Mouse (Mus musculus) myocyte (in vitro differentiated cells): ENCODE data around the gene Gstm4. TPM values are rescaled to one million over a fixed set of nuclear protein-coding genes. Genes with fewer than 3 reads are reported as not detected.

Source experiments
- H3K27me3 ChIP-seq: one replicate; pipeline ENCODE4 v1.6.1; 2011; ENCODE audit not compliant: control insufficient read depth, insufficient read depth, insufficient read length
- H3K36me3 ChIP-seq: one replicate; pipeline ENCODE4 v1.6.1; 2011; ENCODE audit not compliant: control insufficient read depth, insufficient read depth
- H3K4me2 ChIP-seq: one replicate; pipeline ENCODE4 v1.6.1; 2011; ENCODE audit warnings: low read depth, control low read depth
- H3K4me3 ChIP-seq: one replicate; pipeline ENCODE4 v1.5.1; 2011; ENCODE audit warnings: mild to moderate bottlenecking, control low read depth, moderate library complexity
- H3K79me2 ChIP-seq: one replicate; pipeline ENCODE4 v1.6.1; 2011; ENCODE audit not compliant: control insufficient read depth, insufficient read depth
- H3ac ChIP-seq: one replicate; pipeline ENCODE4 v1.6.1; 2011; ENCODE audit not compliant: control insufficient read depth, insufficient read length
- CEBPB ChIP-seq: IDR thresholded peaks from 2 replicates; pipeline ENCODE4 v1.6.1; 2011; ENCODE audit warnings: mild to moderate bottlenecking, moderate library complexity; ENCODE audit not compliant: poor library complexity, insufficient read depth, severe bottlenecking
- E2F4 ChIP-seq: IDR thresholded peaks from one replicate; pipeline ENCODE4 v1.6.1; 2011; ENCODE audit warnings: mild to moderate bottlenecking, control low read depth, moderate library complexity; ENCODE audit not compliant: insufficient read depth
- MAX ChIP-seq: IDR thresholded peaks from one replicate; pipeline ENCODE4 v1.6.1; 2011; ENCODE audit warnings: low read depth, mild to moderate bottlenecking, control low read depth
- MYOD1 ChIP-seq, 3 experiments: IDR thresholded peaks; one replicate each; pipeline ENCODE4 v1.6.1; 2011; ENCODE audit warnings: control low read depth in 2 of 3, low read depth in 2 of 3, mild to moderate bottlenecking in 2 of 3, moderate library complexity in 1 of 3; ENCODE audit not compliant: insufficient read length in 2 of 3, control insufficient read depth in 1 of 3
- MYOG ChIP-seq, 3 experiments: IDR thresholded peaks; one replicate each; pipeline ENCODE4 v1.6.1; 2011; ENCODE audit warnings: control low read depth in 2 of 3, low read depth in 2 of 3, mild to moderate bottlenecking in 2 of 3; ENCODE audit not compliant: insufficient read length in 2 of 3, control insufficient read depth in 1 of 3, insufficient read depth in 1 of 3
- POLR2A ChIP-seq: IDR thresholded peaks from one replicate; pipeline ENCODE4 v1.6.1; 2011; ENCODE audit warnings: low read depth, mild to moderate bottlenecking, control low read depth, moderate library complexity; ENCODE audit not compliant: insufficient read length
- POLR2AphosphoS2 ChIP-seq: IDR thresholded peaks from one replicate; pipeline ENCODE4 v1.6.1; 2011; ENCODE audit warnings: low read depth, control low read depth; ENCODE audit not compliant: insufficient read length
- REST ChIP-seq: IDR thresholded peaks from one replicate; pipeline ENCODE4 v1.6.1; 2011; ENCODE audit warnings: mild to moderate bottlenecking, control low read depth, moderate library complexity; ENCODE audit not compliant: insufficient read depth, insufficient read length
- SRF ChIP-seq: IDR thresholded peaks from one replicate; pipeline ENCODE4 v1.6.1; 2011; ENCODE audit warnings: low read depth; ENCODE audit not compliant: control insufficient read depth, insufficient read length
- TCF12 ChIP-seq: IDR thresholded peaks from one replicate; pipeline ENCODE4 v1.6.1; 2011; ENCODE audit warnings: mild to moderate bottlenecking, control low read depth; ENCODE audit not compliant: poor library complexity, insufficient read depth, severe bottlenecking
- TCF3 ChIP-seq: IDR thresholded peaks from one replicate; pipeline ENCODE4 v1.6.1; 2011; ENCODE audit warnings: low read depth, control low read depth; ENCODE audit not compliant: insufficient read length
- USF1 ChIP-seq: IDR thresholded peaks from one replicate; pipeline ENCODE4 v1.6.1; 2011; ENCODE audit warnings: low read depth, mild to moderate bottlenecking, control low read depth, moderate library complexity
- polyA plus RNA-seq: library from polyadenylated mRNA; unstranded; fragments of >200 nt; fragmentation: generic; extraction: Trizol; gene quantifications from one replicate; pipeline ENCODE4 v1.2.1, GENCODE M21; 2012; ENCODE audit warnings: missing spikeins

The Gstm4 gene
- polyA plus RNA-seq, 1 experiment = 0.52 TPM

DNA sequence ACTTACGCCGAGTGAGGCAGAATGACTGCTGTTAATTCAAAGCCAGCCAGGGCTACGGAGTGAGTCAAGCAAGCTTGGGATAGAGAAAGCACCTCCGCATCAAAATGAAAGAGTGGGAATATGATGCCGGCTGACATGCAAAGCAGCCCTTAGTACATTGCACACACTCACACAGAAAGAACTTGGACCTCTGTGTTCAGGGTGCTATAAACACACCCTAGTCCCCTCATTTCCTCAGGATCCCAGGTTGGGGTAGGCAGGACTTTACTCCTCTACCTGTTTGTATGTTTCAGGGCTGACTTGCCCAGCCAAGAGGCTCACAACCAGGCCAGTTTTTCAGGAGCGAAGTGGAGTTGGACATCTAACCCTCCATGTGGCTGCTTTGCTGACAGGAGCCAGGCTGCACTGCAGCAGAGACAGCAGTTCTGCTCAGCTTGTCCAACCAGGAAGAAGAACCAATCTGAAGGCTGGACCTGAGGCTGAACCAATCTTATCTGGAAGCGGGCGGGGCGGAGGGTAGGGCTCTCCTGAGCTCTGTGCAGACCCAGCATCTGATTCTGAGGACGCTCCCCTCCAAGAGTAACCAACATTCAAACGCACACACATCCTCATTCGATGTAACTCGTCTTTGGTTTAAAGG is 24.7 kb upstream of the Gstm4 start:
- Histone ChIP-seq H3K36me3 (no peaks in the 10 kb centered on the region), H3ac (no peak overlapping the region), H3K27me3 (no peaks in the 10 kb centered on the region), H3K79me2 (no peaks in the 10 kb centered on the region), H3K4me3 (no peak overlapping the region), H3K4me2 (no peak overlapping the region)
- TF ChIP-seq POLR2AphosphoS2 (no peak), TCF3 (no peak), POLR2A (no peak), MYOG (IDR thresholded peaks at IDR 0.05; ENCODE audit: control insufficient read depth in 1 of 3, insufficient read depth in 1 of 3, insufficient read length in 2 of 3, low read depth in 2 of 3) (no peak), CEBPB (no peak), REST (no peak), MAX (no peak), E2F4 (no peak), USF1 (no peak), TCF12 (no peak), SRF (no peak), MYOD1 (IDR thresholded peaks at IDR 0.05; ENCODE audit: control insufficient read depth in 1 of 3, insufficient read length in 2 of 3, low read depth in 2 of 3) (no peak)

DNA sequence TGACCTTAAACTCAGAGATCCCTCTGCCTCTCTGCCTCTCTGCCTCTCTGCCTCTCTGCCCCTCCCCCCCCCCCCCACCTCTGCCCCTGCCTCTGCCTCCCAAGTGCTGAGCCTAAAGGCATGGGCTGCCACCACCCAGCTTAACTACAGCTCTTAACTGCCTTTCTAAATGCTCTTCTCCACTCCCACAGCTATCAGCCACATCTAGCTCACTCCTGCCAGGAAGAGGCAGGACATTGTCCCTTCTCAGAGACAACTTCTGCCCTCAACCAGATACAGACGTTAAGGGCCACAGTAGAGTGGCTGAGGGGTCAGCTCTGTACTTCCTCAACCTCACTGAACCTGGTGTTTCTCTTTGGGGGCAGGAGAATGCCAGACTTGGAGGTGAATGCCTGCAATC is 24.1 kb upstream of the Gstm4 start:
- Histone ChIP-seq H3K27me3 (no peaks in the 10 kb centered on the region), H3K4me3 (no peak overlapping the region), H3K79me2 (no peaks in the 10 kb centered on the region), H3K36me3 (no peaks in the 10 kb centered on the region), H3ac (no peak overlapping the region), H3K4me2 (no peak overlapping the region)
- no peak for TF ChIP-seq USF1
- no peak for TF ChIP-seq POLR2AphosphoS2
- no peak for TF ChIP-seq MYOG (IDR thresholded peaks at IDR 0.05; ENCODE audit: control insufficient read depth in 1 of 3, insufficient read depth in 1 of 3, insufficient read length in 2 of 3, low read depth in 2 of 3)
- TF ChIP-seq CEBPB = no peak
- TF ChIP-seq TCF3 = no peak
- no peak for TF ChIP-seq MYOD1 (IDR thresholded peaks at IDR 0.05; ENCODE audit: control insufficient read depth in 1 of 3, insufficient read length in 2 of 3, low read depth in 2 of 3)
- TF ChIP-seq TCF12 = no peak
- no peak for TF ChIP-seq E2F4
- no peak for TF ChIP-seq POLR2A
- no peak for TF ChIP-seq SRF
- no peak for TF ChIP-seq REST
- TF ChIP-seq MAX = no peak

GRCm38 (mm10) chr3:108067370-108067934 is 22.8 kb upstream of the Gstm4 start:
- H3K4me2 ChIP-seq = no peak overlapping the region
- H3K4me3 ChIP-seq = no peak overlapping the region
- H3K27me3 ChIP-seq = no peaks in the 10 kb centered on the region
- TF ChIP-seq TCF3 (no peak), MYOD1 (IDR thresholded peaks at IDR 0.05; ENCODE audit: control insufficient read depth in 1 of 3, insufficient read length in 2 of 3, low read depth in 2 of 3) (no peak), POLR2A (no peak), USF1 (no peak)
- H3ac ChIP-seq = no peak overlapping the region
- H3K79me2 ChIP-seq = no peaks in the 10 kb centered on the region
- H3K36me3 ChIP-seq = no peaks in the 10 kb centered on the region

- Histone ChIP-seq H3K4me2 (no peak overlapping the region), H3K27me3 (no peaks in the 10 kb centered on the region), H3K4me3 (no peak overlapping the region), H3K36me3 (no peaks in the 10 kb centered on the region), H3ac (no peak overlapping the region), H3K79me2 (no peaks in the 10 kb centered on the region)
- TF ChIP-seq CEBPB = no peak
- no peak for TF ChIP-seq SRF
- TF ChIP-seq POLR2A = no peak
- no peak for TF ChIP-seq MAX
- no peak for TF ChIP-seq REST
- TF ChIP-seq MYOG (IDR thresholded peaks at IDR 0.05; ENCODE audit: control insufficient read depth in 1 of 3, insufficient read depth in 1 of 3, insufficient read length in 2 of 3, low read depth in 2 of 3) = no peak
- no peak for TF ChIP-seq E2F4
- no peak for TF ChIP-seq USF1
- no peak for TF ChIP-seq POLR2AphosphoS2
- no peak for TF ChIP-seq TCF3
- no peak for TF ChIP-seq TCF12
- no peak for TF ChIP-seq MYOD1 (IDR thresholded peaks at IDR 0.05; ENCODE audit: control insufficient read depth in 1 of 3, insufficient read length in 2 of 3, low read depth in 2 of 3)
Observed at GRCm38 (mm10) chr3:108065551-108065950, 20.9 kb upstream of the Gstm4 start.

DNA sequence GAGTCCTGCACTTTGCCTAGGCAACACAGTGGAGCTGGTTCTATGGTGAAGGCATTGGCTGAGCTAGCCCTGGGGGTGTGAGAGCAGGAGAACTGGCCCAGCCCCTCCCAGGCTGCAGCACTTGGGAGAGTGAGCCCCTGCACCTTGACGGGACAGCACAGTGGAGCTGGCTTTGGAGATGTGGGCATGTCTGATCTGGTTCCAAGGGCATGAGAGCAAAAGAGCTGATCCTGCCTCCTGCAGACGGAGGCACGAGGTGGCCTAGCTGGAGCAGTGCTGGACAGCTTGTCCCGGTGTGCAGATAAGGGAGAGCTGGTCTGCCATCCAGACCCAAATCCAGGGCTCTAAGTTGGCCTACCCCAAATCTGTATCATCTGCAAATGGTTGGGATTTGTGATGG is 20.0 kb upstream of the Gstm4 start:
- H3K27me3 ChIP-seq = no peaks in the 10 kb centered on the region

More for the DNA sequence above, 20.0 kb upstream of the Gstm4 start:
- Histone ChIP-seq H3K79me2 (no peaks in the 10 kb centered on the region), H3ac (no peak overlapping the region), H3K36me3 (no peaks in the 10 kb centered on the region), H3K4me3 (no peak overlapping the region), H3K4me2 (no peak overlapping the region)
- TF ChIP-seq MYOD1 (IDR thresholded peaks at IDR 0.05; ENCODE audit: control insufficient read depth in 1 of 3, insufficient read length in 2 of 3, low read depth in 2 of 3) (no peak), USF1 (no peak), POLR2AphosphoS2 (no peak), E2F4 (no peak), SRF (no peak), MYOG (IDR thresholded peaks at IDR 0.05; ENCODE audit: control insufficient read depth in 1 of 3, insufficient read depth in 1 of 3, insufficient read length in 2 of 3, low read depth in 2 of 3) (no peak), MAX (no peak), REST (no peak), TCF12 (no peak), CEBPB (no peak), POLR2A (no peak), TCF3 (no peak)
